Mouse (Mus musculus) urinary bladder, postnatal 10 days (tissue): ENCODE measurements around the gene Kmt2b.

Source experiments
- DNase-seq: peaks from one replicate; pipeline ENCODE4 v3.0.0; 2022; ENCODE audit warnings: low spot score

The Kmt2b gene

GRCm38 (mm10) chr7:30588676-30589434 is at the start of gene Kmt2b:
Gene Kmt2b (minus strand): TSS chr7:30588726.
- peak; percentile 87 for DNase-seq

- DNase-seq = no peak
Measured at GRCm38 (mm10) chr7:30636395-30636794, 47.9 kb upstream of the Kmt2b start.

- no peak for DNase-seq
Measured at GRCm38 (mm10) chr7:30635752-30636151, 47.2 kb upstream of the Kmt2b start, which contains the start of gene Etv2. Gene Etv2 (minus strand): TSS chr7:30635852.

GRCm38 (mm10) chr7:30634621-30635020 is 46.1 kb upstream of the Kmt2b start:
- no peak for DNase-seq

GRCm38 (mm10) chr7:30633762-30634412 is 45.4 kb upstream of the Kmt2b start:
- DNase-seq = no peak

- no peak for DNase-seq
Measured at GRCm38 (mm10) chr7:30629013-30629412, 40.5 kb upstream of the Kmt2b start.

- no peak for DNase-seq
Measured at GRCm38 (mm10) chr7:30626647-30627046, 38.1 kb upstream of the Kmt2b start.

GRCm38 (mm10) chr7:30625530-30626384 is 37.2 kb upstream of the Kmt2b start, which contains the start of gene Cox6b1:
Gene Cox6b1 (minus strand): TSS chr7:30626151.
- no peak for DNase-seq

GRCm38 (mm10) chr7:30619202-30619601 is 30.7 kb upstream of the Kmt2b start:
- no peak for DNase-seq

GRCm38 (mm10) chr7:30618658-30619057 is 30.1 kb upstream of the Kmt2b start:
- no peak for DNase-seq

- DNase-seq = no peak
Measured at GRCm38 (mm10) chr7:30615049-30615760, 26.7 kb upstream of the Kmt2b start.

- no peak for DNase-seq
Measured at GRCm38 (mm10) chr7:30614454-30614853, 25.9 kb upstream of the Kmt2b start.

- DNase-seq = no peak
Measured at GRCm38 (mm10) chr7:30613529-30614112, 25.1 kb upstream of the Kmt2b start.

GRCm38 (mm10) chr7:30612654-30613402 is 24.3 kb upstream of the Kmt2b start, which contains the start of gene Upk1a:
Gene Upk1a (minus strand): TSS chr7:30612847.
- DNase-seq = no peak

GRCm38 (mm10) chr7:30610043-30610442 is 21.5 kb upstream of the Kmt2b start:
- no peak for DNase-seq

GRCm38 (mm10) chr7:30608476-30608875 is 19.9 kb upstream of the Kmt2b start:
- DNase-seq = no peak

- no peak for DNase-seq
Measured at GRCm38 (mm10) chr7:30607706-30608309, 19.3 kb upstream of the Kmt2b start.

GRCm38 (mm10) chr7:30604944-30605343 is 16.4 kb upstream of the Kmt2b start:
- DNase-seq = no peak

GRCm38 (mm10) chr7:30604424-30604823 is 15.9 kb upstream of the Kmt2b start:
- no peak for DNase-seq

GRCm38 (mm10) chr7:30602583-30602982 is 14.1 kb upstream of the Kmt2b start:
- DNase-seq = no peak
